In genomic region chr13:112194991-112195390, GRCm38 (mm10) we compare ENCODE assay signal across 22 mouse cellular contexts.
A peak's percentile ranks its signal among the peaks of the same experiment; 100 is the strongest.
DNase-seq lines count a peak whose midpoint lies in the region; ATAC-seq and TF ChIP-seq lines count a peak whose summit lies in the region.
"Had no signal": no experiment of that assay in that cellular context is flagged by ENCODE, and none has a peak within 500 bp of the region (broad histone marks: within the 10 kb centered on the region; RNA-seq: fewer than 3 reads in every experiment).

No protein-coding gene starts in this region.

- no peak for ATAC-seq in liver, embryonic 12.5 days
- ATAC-seq: activated CD4-positive, CD25-positive, alpha-beta regulatory T cell, adult 4 months; CD4-positive, CD25-positive, alpha-beta regulatory T cell, adult 4 months; Patski had no signal

- no peaks in the 10 kb centered on the region for H3K36me3 ChIP-seq in liver, adult 2 months (ENCODE audit: control insufficient read depth, insufficient read depth, low read length)
- H3K36me3 ChIP-seq in liver, embryonic 12.5 days: no peaks in the 10 kb centered on the region
- no peaks in the 10 kb centered on the region for H3K36me3 ChIP-seq in embryonic facial prominence, embryonic 10.5 days (replicated peaks)
- H3K36me3 ChIP-seq: G1E had no signal

- no peak for TF ChIP-seq POLR2A in liver, adult 2 months (IDR thresholded peaks at IDR 0.05; ENCODE audit: extremely low read depth, insufficient read depth, low read length)

- no peak overlapping the region for H3K4me3 ChIP-seq in liver, adult 2 months (ENCODE audit: insufficient read depth, low read depth, low read length)
- no peak overlapping the region for H3K4me3 ChIP-seq in liver, embryonic 12.5 days
- H3K4me3 ChIP-seq in embryonic facial prominence, embryonic 10.5 days: no peak overlapping the region

- no peaks in the 10 kb centered on the region for H3K79me2 ChIP-seq in liver, adult 2 months (ENCODE audit: control insufficient read depth, insufficient read depth, low read length)

- no peak overlapping the region for H3K27ac ChIP-seq in liver, adult 2 months (replicated peaks; ENCODE audit: insufficient read depth, low read depth, low read length)
- no peak overlapping the region for H3K27ac ChIP-seq in liver, embryonic 12.5 days
- H3K27ac ChIP-seq in embryonic facial prominence, embryonic 10.5 days (replicated peaks): peak overlapping the region; percentile 51; the same call in 1 of the 2 replicates

- no peak overlapping the region for H3K4me2 ChIP-seq in liver, embryonic 12.5 days

- peak; percentile 32 for DNase-seq in adrenal gland, adult 2 months
- no peak for DNase-seq in adrenal gland, postnatal 14 days
- peak; percentile 62 for DNase-seq in heart, adult 11 months
- DNase-seq in heart, adult 9 months (ENCODE audit: low spot score in 2 of 2): no peak
- DNase-seq in liver, adult 2 months (ENCODE audit: extremely low read depth, low read depth, low spot score): peak; percentile 35
- DNase-seq in embryonic facial prominence, embryonic 10.5 days (ENCODE audit: low spot score): no peak
- DNase-seq in retina, embryonic 14.5 days (ENCODE audit: low spot score): no peak
- DNase-seq: adrenal gland, adult 8-10 months; adrenal gland, postnatal 10 days; adrenal gland, postnatal 25 days; adrenal gland, postnatal 36 days; B cell, adult 2 months; cerebellum, adult 11 months; cerebellum, adult 11-12 months; cerebellum, adult 18-20 months; cerebellum, adult 2 months had no signal

- TF ChIP-seq CTCF in liver, adult 2 months (IDR thresholded peaks at IDR 0.05; ENCODE audit: low read depth, low read length): no peak

- no peaks in the 10 kb centered on the region for H3K9me3 ChIP-seq in liver, embryonic 12.5 days (replicated peaks)
- no peaks in the 10 kb centered on the region for H3K9me3 ChIP-seq in embryonic facial prominence, embryonic 10.5 days
- H3K9me3 ChIP-seq: G1E had no signal

- peaks cover 9% of the 10 kb centered on the region for H3K4me1 ChIP-seq in liver, adult 2 months (ENCODE audit: control insufficient read depth, insufficient read depth, low read length)
- H3K4me1 ChIP-seq in liver, embryonic 12.5 days: no peaks in the 10 kb centered on the region; the same call in 1 of the 2 replicates
- peaks cover 59% of the 10 kb centered on the region for H3K4me1 ChIP-seq in embryonic facial prominence, embryonic 10.5 days

- H3K27me3 ChIP-seq in liver, adult 2 months (ENCODE audit: control insufficient read depth, insufficient read depth, low read length): no peaks in the 10 kb centered on the region
- H3K27me3 ChIP-seq in liver, embryonic 12.5 days (replicated peaks): no peaks in the 10 kb centered on the region; the same call in 1 of the 2 replicates
- H3K27me3 ChIP-seq in embryonic facial prominence, embryonic 10.5 days (replicated peaks; ENCODE audit: low read depth, poor library complexity, severe bottlenecking): peaks cover 6% of the 10 kb centered on the region; the same call in 1 of the 2 replicates
- H3K27me3 ChIP-seq: CH12.LX, Patski had no signal

- no peak overlapping the region for H3K9ac ChIP-seq in liver, adult 2 months (ENCODE audit: low read depth, low read length)
- no peak overlapping the region for H3K9ac ChIP-seq in liver, embryonic 12.5 days

- 46% methylated on average over 5 of the region's 5 CpGs for WGBS in liver, adult 2 months
- WGBS in liver, embryonic 12.5 days (ENCODE audit: insufficient replicate concordance): 73% methylated on average over 5 of the region's 5 CpGs
- WGBS in embryonic facial prominence, embryonic 10.5 days: 68% methylated on average over 5 of the region's 5 CpGs

Comparison
In these comparisons a context has a peak if more than half of its experiments do, and no peak if none do; other contexts are left out.
1. DNase-seq: peak in adrenal gland, adult 2 months (single experiment), heart, adult 11 months (single experiment) and liver, adult 2 months (single experiment); none in adrenal gland, postnatal 14 days (single experiment), heart, adult 9 months (0 of 2), embryonic facial prominence, embryonic 10.5 days (single experiment) and retina, embryonic 14.5 days (single experiment).